Mouse (Mus musculus) bone marrow, adult 2 months (tissue): ENCODE results near the gene Mrpl14. TPM values are rescaled to one million over a fixed set of nuclear protein-coding genes. Genes with fewer than 3 reads are reported as not detected.

Experiments used
- H3K27ac ChIP-seq: fragments of 200-500 bp; 2 replicates; pipeline ENCODE4 v1.5.1; 2012; ENCODE audit warnings: low read depth, mild to moderate bottlenecking, control low read depth, inconsistent platforms, low read length; ENCODE audit not compliant: control insufficient read depth, poor library complexity, insufficient read depth
- H3K4me1 ChIP-seq: fragments of 200-500 bp; 2 replicates; pipeline ENCODE4 v1.6.1; 2011; ENCODE audit warnings: low read length; ENCODE audit not compliant: control insufficient read depth, insufficient read depth
- H3K4me3 ChIP-seq: fragments of 200-500 bp; replicated peaks from 2 replicates; pipeline ENCODE3; 2011; ENCODE audit warnings: mild to moderate bottlenecking, low read depth, low read length, control low read depth; ENCODE audit not compliant: control insufficient read depth
- CTCF ChIP-seq: fragments of 200-500 bp; IDR thresholded peaks from 2 replicates; pipeline ENCODE4 v1.5.1; 2011; ENCODE audit warnings: low read length, control low read depth; ENCODE audit not compliant: control insufficient read depth, insufficient read depth
- POLR2A ChIP-seq: fragments of 200-500 bp; IDR thresholded peaks from 2 replicates; pipeline ENCODE4 v1.6.1; 2011; ENCODE audit warnings: low read depth, mild to moderate bottlenecking, control low read depth, low read length, borderline replicate concordance; ENCODE audit not compliant: control insufficient read depth
- WGBS: fragments of 180-500 bp; shearing (Covaris S2); methylation state at CpG from one replicate; pipeline ENCODE4 v1.1.7; 2018; 5-methylcytosine and 5-hydroxymethylcytosine counted together
- polyA plus RNA-seq: library from polyadenylated mRNA; stranded (reverse); fragments of >200 nt; gene quantifications from 2 replicates; pipeline ENCODE4 v1.2.4, GENCODE M21; 2011; ENCODE audit warnings: low replicate concordance; ENCODE audit not compliant: missing spikeins, insufficient read depth, insufficient read length

The Mrpl14 gene
- polyA plus RNA-seq, 1 experiment, result 43.4 TPM

DNA sequence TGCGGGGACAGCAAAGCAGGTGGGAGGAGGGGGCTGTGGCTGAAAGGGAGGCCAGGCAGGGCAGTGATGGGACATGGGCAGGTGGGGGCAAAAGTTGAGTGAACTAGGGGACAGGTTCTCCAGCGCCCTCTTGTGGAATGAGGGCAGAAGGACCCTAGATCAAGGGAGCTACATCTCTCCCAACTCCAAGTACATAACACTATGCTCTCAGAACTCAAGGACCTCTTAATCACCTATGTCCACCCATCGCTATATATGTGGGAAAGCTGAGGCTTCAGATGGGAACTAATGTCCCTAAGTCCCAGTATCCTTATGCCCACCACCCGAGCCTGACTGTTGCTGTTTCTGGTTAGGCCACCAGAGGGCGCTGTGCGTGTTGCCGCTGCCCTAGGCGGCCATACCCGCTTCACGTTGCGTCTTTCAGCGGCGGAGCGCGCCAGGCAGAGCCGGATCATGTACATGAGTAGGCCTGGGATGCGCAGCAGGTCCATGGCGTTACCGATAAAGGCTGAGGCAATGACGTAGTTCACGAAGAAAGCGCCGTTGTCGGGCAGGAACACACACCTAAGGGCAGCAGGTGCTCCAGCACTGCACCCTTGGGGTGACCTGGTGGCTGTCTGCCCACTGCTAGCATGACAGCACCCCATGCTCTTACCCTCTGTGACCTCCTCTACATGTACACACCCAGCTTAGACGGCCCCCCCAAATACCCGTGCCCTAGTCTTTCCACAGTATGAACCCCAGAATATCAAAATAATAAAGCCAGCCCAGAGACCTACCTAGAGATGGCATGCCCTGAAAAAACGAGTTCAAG is 22.8 kb upstream of the Mrpl14 start:
- 22% methylated on average over 27 of the region's 27 CpGs for WGBS
- H3K4me3 ChIP-seq, result no peak overlapping the region
- no peak overlapping the region for H3K27ac ChIP-seq
- H3K4me1 ChIP-seq, result no peaks in the 10 kb centered on the region
- TF ChIP-seq POLR2A (no peak), CTCF (peak; percentile 95)

- TF ChIP-seq POLR2A, result no peak
- TF ChIP-seq CTCF, result no peak
- H3K4me3 ChIP-seq, result no peak overlapping the region
- no peak overlapping the region for H3K27ac ChIP-seq
- H3K4me1 ChIP-seq, result no peaks in the 10 kb centered on the region
- WGBS, result 86% methylated on average over 13 of the region's 13 CpGs
These were observed 21.5 kb upstream of the Mrpl14 start for GRCm38 (mm10) chr17:45664608-45665007.

GRCm38 (mm10) chr17:45666091-45666490 is 20.0 kb upstream of the Mrpl14 start:
- 91% methylated on average over 11 of the region's 11 CpGs for WGBS
- H3K4me3 ChIP-seq, result no peak overlapping the region
- no peak overlapping the region for H3K27ac ChIP-seq
- TF ChIP-seq POLR2A (no peak), CTCF (no peak)
- H3K4me1 ChIP-seq, result no peaks in the 10 kb centered on the region

DNA sequence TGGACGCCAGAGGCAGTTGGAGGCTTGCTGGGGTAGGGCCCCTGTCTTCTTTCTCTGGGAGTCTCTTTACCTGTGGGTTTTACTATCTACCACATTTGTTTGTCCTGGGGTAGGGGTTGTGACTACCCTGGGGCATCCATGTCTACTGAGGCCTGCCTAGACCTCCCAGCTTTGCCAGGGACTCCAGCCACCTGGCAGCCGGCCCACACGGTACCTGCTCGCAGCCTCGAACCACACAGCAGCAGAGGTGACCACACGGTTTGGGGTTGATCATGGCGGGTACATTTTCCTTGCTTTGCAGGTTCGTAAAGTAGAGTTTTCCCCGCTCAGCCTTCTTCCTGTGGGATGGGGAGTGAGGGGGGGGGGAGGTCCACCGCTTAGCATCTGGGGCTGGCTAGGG is 18.6 kb upstream of the Mrpl14 start:
- TF ChIP-seq POLR2A, result no peak
- TF ChIP-seq CTCF, result no peak
- H3K4me1 ChIP-seq, result no peaks in the 10 kb centered on the region
- H3K4me3 ChIP-seq, result no peak overlapping the region
- no peak overlapping the region for H3K27ac ChIP-seq
- WGBS, result 82% methylated on average over 10 of the region's 10 CpGs

- no peaks in the 10 kb centered on the region for H3K4me1 ChIP-seq
- H3K4me3 ChIP-seq, result no peak overlapping the region
- TF ChIP-seq POLR2A (no peak), CTCF (no peak)
- 86% methylated on average over 10 of the region's 10 CpGs for WGBS
- H3K27ac ChIP-seq, result no peak overlapping the region
These were observed 18.1 kb upstream of the Mrpl14 start for GRCm38 (mm10) chr17:45667986-45668385.

GRCm38 (mm10) chr17:45671821-45672220 is 14.3 kb upstream of the Mrpl14 start:
- Histone ChIP-seq H3K27ac (no peak overlapping the region), H3K4me1 (no peaks in the 10 kb centered on the region), H3K4me3 (no peak overlapping the region)
- 90% methylated on average over 1 of the region's 1 CpGs for WGBS
- TF ChIP-seq POLR2A (no peak), CTCF (no peak)

DNA sequence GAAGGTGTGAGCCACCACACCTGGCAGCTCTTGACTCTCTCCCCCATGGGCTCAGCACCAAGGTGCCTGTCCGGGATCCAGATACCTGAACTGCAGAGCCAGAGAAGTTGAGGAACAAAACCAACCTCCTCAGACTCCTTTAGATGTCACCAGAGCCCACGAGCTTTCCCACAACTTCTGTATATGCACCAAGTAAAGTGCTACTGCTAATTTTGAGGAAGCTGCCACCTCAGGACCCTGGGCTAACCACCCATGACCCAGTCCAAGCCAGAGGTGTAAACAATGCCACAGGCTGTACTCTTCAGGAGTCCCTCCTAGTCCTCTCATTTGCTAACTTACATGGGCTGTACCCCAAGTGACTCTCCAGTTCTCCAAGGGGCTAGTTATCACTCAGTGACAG is 13.5 kb upstream of the Mrpl14 start:
- 28% methylated on average over 2 of the region's 2 CpGs for WGBS
- H3K27ac ChIP-seq, result no peak overlapping the region
- TF ChIP-seq CTCF (no peak), POLR2A (no peak)
- H3K4me1 ChIP-seq, result no peaks in the 10 kb centered on the region
- H3K4me3 ChIP-seq, result no peak overlapping the region

DNA sequence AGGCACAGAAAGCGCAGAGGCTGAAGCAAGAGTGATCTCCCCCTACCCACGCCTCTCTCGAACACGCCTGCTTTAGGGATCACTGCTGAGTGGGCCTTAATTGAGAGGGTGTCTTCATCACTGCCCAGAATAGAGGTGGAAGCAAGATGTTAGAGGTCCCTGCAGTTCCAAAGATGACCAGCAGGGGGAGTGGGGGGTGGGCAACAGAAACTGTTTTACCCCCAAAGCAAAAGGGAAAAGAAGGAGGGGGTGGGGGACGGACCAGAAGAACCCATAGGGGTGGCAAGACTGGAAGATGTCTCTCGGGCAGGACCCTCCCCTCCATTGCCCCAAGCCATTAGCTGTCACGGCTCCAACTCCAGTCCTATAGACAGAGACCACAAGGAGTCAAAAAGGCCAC is 8.0 kb upstream of the Mrpl14 start:
- whole genome bisulfite sequencing, result 34% methylated on average over 7 of the region's 7 CpGs

DNA sequence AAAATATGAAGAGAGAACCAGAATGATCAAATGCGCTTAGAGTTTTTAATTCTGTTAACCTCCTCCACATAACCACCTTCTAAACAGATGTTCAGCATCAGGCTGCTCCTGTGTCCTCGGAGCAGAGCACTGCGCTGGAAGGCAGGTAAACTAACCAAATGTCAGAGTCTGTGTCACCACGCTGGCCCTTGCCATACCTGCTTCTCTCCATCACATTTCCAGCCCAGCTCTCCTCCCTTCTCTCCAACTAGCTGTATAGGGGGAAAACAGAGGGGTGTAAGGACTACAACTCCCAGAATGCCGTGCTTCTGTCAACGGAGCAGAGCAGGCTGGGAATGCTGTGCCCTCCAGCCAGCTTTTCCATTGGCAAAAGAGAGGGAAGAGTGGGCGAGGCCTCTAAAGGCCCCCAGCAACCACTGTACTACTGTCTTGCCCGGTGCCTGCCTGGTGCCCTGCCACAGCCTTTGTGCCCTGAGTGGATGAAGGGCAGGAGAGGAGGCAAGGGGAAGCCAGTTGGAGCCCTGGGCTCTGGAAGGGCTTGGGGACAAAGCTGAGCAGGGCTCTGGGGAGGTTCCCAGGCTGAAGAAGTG is 5.6 kb upstream of the Mrpl14 start:
- Histone ChIP-seq H3K4me3 (no peak overlapping the region), H3K4me1 (no peaks in the 10 kb centered on the region), H3K27ac (no peak overlapping the region)
- WGBS, result 70% methylated on average over 8 of the region's 8 CpGs
- TF ChIP-seq POLR2A, result no peak
- TF ChIP-seq CTCF, result no peak

More for the DNA sequence above, 8.0 kb upstream of the Mrpl14 start:
- TF ChIP-seq CTCF (peak; percentile 64), POLR2A (no peak)
- no peaks in the 10 kb centered on the region for H3K4me1 ChIP-seq
- H3K27ac ChIP-seq, result no peak overlapping the region
- H3K4me3 ChIP-seq, result no peak overlapping the region
